Mouse (Mus musculus): ENCODE results near the gene Wwc2. TPM values are rescaled to one million over a fixed set of nuclear protein-coding genes. Genes with fewer than 3 reads are reported as not detected.

The Wwc2 gene
- total RNA-seq, 2 experiments from 2014 or later = 2.1 to 2.3 TPM

- no peak for ATAC-seq (ENCODE audit: poor library complexity, severe bottlenecking)
These were observed 49.7 kb downstream of the Wwc2 start for GRCm38 (mm10) chr8:47941028-47941427.

DNA sequence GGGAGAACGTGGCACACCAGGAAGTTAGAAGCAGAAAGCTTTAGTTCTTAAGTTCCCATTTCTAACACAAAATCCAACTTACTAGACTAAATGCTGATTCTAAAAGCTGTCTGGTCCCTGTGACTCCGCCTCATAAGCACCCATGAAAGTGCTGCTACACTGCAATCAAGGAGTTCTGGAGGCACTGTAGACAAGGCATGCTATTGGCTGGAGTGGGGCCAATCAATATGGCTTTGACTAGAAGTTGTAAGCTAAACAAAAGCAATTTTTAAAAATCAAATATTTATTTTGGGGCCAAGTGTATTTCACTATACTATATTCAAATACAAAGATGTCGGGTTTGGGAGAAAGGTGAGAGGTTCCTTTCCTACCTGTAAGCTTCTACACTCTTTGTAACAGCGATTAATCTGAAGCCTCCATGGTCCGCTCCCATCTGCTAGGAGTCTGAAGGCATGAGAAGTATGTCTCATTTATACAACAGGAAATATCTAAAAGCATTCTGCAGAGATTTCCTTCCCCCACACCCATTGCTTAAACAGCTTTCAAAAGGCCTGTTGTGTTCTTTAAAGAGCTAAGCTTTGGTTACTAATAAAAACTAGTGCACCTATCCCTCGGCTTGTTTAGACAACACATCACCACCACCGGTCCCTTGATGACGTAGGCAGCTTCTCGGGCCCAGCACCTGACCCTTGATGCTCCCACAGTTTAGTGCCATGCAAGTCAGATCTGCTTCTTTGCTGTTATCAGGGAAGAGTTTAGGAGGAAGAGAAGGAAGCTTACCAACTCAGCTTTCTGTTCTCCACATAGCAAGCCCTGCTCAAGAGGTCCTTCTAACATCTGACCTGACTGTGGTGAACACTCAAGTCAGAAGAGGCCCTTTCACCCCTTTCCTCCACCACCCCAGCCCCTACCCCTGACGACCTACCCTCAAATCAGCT, 50.5 kb downstream of the Wwc2 start:
- no peak for ATAC-seq (ENCODE audit: poor library complexity, severe bottlenecking)

GRCm38 (mm10) chr8:47939217-47939616, 51.5 kb downstream of the Wwc2 start:
- ATAC-seq (ENCODE audit: poor library complexity, severe bottlenecking) = no peak

DNA sequence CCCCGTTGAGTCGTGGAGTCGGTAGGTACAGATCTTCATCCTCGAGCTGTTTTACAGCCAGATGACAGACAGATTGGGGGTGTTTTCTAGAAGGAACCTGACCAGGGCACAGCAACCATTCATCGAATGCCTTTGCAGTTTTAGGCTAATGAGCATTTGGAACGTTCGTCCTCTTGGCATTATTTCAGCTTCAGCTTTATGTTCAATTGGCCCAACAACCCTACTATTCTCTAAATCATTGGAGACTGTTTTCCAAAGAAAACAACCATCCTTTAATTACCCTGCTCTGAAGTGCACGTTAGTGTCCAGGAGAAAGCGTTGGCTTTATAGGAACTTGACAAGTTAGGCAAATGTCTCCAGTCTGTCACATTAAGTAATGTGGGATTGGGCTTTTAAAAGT, 54.3 kb downstream of the Wwc2 start:
- no peak for ATAC-seq (ENCODE audit: poor library complexity, severe bottlenecking)

GRCm38 (mm10) chr8:47935461-47935860, 55.3 kb downstream of the Wwc2 start:
- no peak for ATAC-seq (ENCODE audit: poor library complexity, severe bottlenecking)

GRCm38 (mm10) chr8:47933087-47933486, 57.6 kb downstream of the Wwc2 start:
- no peak for ATAC-seq (ENCODE audit: poor library complexity, severe bottlenecking)

DNA sequence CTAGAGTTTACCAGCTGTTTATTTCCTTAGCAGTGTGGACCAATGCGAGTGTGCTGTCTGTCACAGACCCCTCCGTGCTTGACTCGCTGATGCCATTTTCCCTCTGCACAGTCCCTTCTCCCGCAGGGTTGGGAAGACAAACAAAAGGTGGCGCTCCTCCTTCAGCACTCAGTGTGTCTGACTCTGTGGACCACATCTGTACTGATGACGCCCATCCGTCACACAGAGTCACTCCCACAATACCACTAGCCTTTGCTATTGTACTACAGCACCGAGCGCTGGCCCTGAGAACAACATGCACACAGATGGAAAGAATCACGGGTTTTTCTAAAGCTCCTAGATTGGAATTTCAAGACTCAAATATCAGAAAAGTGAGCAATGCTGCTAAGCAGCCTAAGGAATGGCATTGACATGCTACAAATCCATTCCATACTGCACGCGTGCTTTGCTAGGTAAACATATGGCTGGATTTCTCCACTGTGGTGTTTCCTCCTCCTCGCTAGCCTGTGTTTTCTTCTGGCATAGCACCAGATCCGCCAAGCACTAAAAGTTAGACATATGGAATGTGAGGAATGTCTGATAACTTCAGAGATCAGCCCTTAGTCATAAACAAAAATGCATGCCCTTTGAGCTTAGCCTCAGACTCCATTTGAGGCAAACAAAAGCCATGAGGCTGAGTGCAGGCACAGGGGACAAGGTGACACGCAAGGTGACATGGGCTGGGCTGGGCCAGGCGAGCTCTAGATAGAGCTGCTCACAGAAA, 58.5 kb downstream of the Wwc2 start:
- ATAC-seq (ENCODE audit: poor library complexity, severe bottlenecking) = no peak

- no peak for ATAC-seq (ENCODE audit: poor library complexity, severe bottlenecking)
These were observed 59.4 kb downstream of the Wwc2 start for GRCm38 (mm10) chr8:47931371-47931770.

- ATAC-seq (ENCODE audit: poor library complexity, severe bottlenecking) = no peak
These were observed 61.1 kb downstream of the Wwc2 start for GRCm38 (mm10) chr8:47929615-47930014.

GRCm38 (mm10) chr8:47928604-47929185, 62.0 kb downstream of the Wwc2 start:
- no peak for ATAC-seq (ENCODE audit: poor library complexity, severe bottlenecking)

DNA sequence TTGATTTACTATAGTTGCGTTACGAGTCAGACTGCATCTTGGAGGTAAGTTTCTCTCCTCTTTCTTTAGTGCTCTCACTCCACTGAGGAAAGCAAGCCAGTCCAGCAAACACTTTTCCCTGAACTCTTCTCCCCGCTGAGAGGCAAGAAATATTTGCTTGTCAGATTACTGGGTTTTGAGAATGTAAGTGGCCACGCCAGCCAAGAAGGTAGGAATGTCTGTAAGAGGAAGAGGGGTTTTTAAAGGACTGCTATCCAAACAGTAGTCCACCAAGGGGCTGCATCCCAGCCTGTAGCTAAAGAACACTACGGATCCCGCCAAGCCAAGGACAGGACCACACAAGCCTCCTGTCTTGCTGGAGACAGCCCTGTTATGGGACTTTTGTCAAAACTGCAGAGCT, 65.8 kb downstream of the Wwc2 start:
- ATAC-seq (ENCODE audit: poor library complexity, severe bottlenecking) = no peak

GRCm38 (mm10) chr8:47922816-47923215, 67.9 kb downstream of the Wwc2 start:
- no peak for ATAC-seq (ENCODE audit: poor library complexity, severe bottlenecking)

DNA sequence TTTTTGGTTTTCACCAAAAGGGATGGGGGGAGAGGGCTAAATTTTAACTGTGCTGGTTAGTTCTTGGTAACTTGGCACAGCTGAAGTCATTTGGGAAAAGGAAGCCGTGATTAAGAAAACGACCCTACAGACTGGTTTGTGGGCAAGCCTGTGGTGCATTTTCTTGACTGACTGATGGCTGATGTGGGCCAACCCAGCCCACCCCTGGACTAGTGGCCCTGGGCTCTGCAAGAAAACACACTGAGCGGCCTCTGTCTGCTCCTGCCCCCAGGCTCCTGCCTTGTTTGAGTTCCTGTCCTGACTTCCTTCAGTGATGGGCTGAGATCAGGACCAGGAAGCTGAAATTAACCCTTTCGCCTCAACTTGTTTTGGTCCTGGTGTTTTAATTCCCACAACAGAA, 68.7 kb downstream of the Wwc2 start:
- ATAC-seq (ENCODE audit: poor library complexity, severe bottlenecking) = no peak

- no peak for ATAC-seq (ENCODE audit: poor library complexity, severe bottlenecking)
These were observed 70.1 kb downstream of the Wwc2 start for GRCm38 (mm10) chr8:47920575-47921144.

DNA sequence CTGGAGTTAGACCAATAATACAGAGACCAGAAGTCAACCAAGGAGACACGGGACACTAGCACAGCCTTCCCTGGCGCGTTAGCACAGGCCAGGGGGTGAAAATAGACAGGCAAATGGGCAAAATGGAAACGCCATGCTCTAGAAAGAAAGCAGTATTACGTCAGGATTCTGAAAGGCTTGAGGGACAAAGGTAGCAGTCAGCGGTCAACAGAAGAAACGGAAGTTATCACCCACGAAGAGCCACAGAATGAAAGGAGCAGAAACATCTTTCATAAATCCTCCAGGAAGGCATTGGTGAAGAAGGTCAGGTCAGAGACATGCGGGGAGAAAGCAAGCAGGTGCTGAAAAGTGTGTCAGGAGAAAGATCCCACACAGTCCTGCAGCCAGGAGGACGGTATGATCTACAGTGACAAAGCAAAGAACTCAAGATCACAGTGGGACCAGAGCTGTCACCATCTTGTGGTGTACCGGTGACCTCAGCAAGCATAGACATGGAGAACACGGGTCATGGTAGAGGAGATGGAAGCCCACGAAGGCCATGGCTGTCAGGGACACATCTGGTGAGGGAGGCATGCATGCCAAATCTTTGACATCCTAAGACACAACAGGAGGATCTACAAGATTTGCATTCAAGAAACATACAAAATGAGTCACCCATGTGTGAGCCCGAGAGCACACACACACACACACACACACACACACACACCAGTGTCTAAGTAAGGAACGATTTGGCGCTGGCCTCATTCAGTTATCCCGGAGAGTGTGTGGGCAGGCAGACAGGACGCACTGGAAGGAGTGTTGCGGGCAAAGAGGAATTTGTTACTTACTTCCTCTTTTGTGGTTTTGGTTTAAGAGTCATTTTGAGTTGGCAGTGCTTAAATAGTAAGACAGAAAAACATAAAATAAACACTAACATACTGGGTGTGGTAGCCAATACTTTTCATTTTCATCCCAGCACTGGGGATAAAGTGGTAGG, 73.4 kb downstream of the Wwc2 start:
- peak; percentile 87 for ATAC-seq (ENCODE audit: poor library complexity, severe bottlenecking)

DNA sequence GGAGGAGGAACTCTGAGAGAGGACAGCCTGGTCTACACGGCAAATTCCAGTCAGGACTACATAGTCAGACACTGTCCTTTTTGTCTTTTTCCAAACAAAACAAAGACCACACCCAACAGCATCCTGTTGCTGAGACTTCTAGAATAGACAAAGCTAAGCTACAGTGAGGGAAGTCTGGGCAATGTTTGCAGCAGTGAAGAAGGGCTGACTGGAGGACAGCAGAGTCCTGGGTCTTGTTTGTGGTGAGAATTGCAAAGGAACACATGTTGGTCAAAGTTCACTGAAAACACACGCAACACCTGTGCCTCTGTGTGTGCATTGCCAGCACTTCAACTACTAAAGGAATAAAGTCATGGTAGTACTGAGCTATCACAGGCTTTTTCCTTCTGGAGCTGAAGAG, 75.2 kb downstream of the Wwc2 start:
- no peak for ATAC-seq (ENCODE audit: poor library complexity, severe bottlenecking)

DNA sequence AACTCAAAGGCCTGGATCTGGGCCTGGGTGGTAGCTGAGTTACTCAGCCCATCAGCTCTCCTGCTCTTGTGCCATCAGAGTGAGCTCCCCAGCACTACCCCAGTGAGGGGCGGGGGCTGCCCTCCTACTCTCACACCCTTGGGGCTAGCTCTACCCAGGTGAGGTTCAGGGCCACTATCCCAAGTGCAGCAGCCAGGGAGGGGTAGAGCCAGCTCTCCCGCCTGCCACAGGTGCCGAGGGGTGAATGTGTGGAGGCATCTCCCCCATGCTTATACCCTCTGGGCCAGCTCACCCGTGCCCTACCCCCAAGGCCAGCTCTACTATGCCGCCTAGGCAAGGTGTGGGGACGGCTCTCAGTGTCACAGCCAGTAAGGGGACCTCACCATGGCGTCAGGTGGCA, 75.8 kb downstream of the Wwc2 start:
- no peak for ATAC-seq (ENCODE audit: poor library complexity, severe bottlenecking)

DNA sequence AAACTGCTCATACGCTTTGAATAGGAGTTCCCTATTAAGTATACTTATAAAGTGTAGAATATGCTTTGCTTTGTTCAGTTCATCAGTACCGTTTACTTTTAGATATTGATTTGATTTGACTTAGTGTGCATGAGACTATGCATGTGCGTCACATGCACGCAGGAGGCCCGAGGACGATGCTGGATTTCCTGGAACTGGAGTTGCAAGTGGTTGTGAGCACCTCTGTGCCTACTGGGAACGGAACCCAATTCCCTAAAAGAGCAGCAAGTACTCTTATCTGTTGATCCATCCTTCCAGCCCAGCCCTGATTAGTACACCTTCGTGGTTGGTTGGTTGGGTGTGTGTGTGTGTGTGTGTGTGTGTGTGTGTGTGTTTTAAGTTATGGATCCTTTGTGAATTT, 76.6 kb downstream of the Wwc2 start:
- ATAC-seq (ENCODE audit: poor library complexity, severe bottlenecking) = no peak

- ATAC-seq (ENCODE audit: poor library complexity, severe bottlenecking) = no peak
These were observed 77.1 kb downstream of the Wwc2 start for GRCm38 (mm10) chr8:47913621-47914020.

- no peak for ATAC-seq (ENCODE audit: poor library complexity, severe bottlenecking)
These were observed 81.0 kb downstream of the Wwc2 start for GRCm38 (mm10) chr8:47909681-47910080.

Data from megakaryocyte, adult 5-6 weeks (primary cell).